Mouse (Mus musculus) cortical plate, adult 2 months (tissue): ENCODE results near the gene Mysm1.

Source experiments
- CTCF ChIP-seq: fragments of 200-500 bp; IDR thresholded peaks from 2 replicates; pipeline ENCODE4 v1.5.1; 2011; ENCODE audit warnings: mild to moderate bottlenecking, control low read depth, low read length; ENCODE audit not compliant: insufficient read depth; ENCODE audit errors: extremely low read depth
- POLR2A ChIP-seq: fragments of 200-500 bp; IDR thresholded peaks from 2 replicates; pipeline ENCODE4 v1.6.1; 2011; ENCODE audit warnings: mild to moderate bottlenecking, low read length, control low read depth; ENCODE audit not compliant: insufficient read depth; ENCODE audit errors: extremely low read depth

GRCm38 (mm10) chr4:95018221-95018620 lies 39.3 kb upstream of the Mysm1 start:
- no peak for TF ChIP-seq CTCF
- TF ChIP-seq POLR2A, result no peak
